Mouse (Mus musculus) spleen, postnatal 36 days (tissue): ENCODE results near the gene Nab2.

ENCODE experiments used
- DNase-seq, 2 experiments: peaks; one replicate each; pipeline ENCODE4 v3.0.0; 2022; ENCODE audit warnings: low spot score in 2 of 2, mixed read lengths in 1 of 2

Nab2 gene

DNA sequence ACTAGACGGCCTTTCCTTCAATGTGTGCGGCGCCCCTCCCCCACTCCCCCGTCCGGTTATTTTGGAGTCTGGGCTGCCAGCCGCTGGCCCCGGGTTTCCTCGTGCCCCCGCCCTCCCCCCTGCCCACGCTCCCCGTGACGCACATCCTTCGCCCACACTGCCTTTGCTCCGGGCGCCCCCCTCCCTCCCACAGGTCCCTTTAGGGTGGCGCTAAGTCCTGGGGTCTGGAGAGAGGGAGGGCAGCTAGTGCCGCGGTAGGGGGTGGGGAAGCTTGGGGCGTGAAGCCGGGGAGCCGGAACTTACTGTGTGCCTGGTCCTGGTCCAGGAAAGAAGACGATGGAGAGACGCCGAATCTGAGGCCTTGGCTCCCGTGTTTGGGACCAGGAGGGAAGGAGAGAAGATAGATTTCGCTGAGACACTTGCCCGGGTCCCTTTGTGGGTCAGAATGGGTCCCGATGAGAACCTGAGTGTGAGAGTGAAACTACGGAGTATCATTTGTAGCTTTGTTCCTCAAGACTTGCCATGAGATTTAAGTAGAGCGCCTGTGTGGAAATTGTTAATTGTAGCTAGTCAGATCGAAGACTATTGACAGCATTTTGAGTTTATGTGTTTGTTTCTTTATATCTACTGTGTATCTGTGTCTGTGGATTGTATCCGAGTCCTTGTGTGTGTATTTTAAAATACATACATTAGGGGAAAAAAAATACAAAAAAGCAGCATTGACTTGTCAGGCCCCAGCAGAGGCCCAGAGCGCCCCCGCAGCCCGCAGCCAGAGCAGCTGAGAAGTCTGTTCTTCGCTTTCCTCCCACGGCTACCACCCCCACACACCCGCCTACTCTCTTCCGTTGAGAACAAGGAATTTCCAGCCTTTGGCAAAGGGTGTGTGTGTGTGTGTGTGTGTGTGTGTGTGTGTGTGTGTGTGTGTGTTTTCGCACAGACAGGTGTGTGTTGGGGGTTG, at the start of gene Nab2:
Nab2 (minus strand) TSS at position 476 of the 958 bp plus-strand sequence.
- peak; percentile 86 to 88 for DNase-seq

DNA sequence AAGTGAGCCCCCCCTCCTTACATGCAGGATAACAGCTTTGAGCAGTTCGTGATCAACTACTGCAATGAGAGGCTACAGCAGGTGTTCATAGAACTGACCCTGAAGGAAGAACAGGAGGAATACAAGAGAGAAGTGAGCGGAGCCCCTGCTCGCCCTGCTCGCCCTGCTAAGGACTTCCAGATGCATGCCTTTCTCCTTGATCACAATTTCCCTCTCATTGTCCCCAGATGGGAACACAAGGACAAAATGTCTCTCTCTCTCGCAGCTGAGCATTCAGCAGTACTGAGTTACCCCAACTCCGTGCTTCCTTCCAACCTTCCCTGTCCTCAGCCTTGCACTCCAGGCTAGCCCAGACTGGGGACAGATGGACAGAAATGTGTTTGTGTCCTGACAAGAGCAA, 44.4 kb upstream of the Nab2 start:
- DNase-seq: no peak

DNA sequence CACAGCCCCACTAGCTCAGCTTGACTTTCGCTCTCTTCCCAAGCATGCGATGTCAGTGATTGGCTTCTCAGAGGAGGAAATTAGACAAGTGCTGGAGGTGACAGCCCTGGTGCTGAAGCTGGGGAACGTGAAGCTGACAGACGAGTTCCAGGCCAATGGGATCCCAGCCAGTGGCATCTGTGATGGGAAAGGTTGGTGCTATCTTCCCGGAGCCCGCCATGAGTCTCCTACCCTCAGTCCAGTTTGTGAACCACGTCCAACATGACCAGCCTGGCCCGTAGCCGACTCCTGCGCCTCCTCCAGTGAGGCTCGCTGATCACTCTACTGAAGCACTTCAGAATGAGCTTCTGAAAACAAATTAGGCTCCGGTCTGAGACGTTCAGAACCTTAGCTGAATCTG, 42.0 kb upstream of the Nab2 start:
- DNase-seq: no peak

DNA sequence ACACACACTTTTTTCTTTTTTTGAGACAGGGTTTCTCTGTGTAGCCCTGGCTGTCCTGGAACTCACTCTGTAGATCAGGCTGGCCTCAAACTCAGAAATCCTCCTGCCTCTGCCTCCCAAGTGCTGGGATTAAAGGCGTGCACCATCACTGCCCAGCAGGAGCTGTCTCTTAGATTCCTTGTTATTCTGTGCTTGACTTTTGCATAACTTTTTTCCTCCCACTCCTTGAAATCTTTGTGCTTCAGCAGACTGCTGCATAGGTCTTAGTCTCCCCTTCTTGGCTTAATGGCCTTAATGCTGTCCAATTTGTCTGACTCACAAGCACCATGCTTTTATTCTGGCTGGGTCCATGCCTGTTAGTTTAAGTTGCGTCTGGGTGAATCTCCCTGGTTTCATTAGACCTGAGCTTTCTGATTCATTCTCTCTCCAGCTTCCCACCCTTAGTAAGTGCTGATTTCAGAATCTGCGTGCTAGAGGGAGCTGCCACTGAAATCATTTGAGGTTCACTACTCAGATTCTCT, 40.5 kb upstream of the Nab2 start:
- no peak for DNase-seq

DNA sequence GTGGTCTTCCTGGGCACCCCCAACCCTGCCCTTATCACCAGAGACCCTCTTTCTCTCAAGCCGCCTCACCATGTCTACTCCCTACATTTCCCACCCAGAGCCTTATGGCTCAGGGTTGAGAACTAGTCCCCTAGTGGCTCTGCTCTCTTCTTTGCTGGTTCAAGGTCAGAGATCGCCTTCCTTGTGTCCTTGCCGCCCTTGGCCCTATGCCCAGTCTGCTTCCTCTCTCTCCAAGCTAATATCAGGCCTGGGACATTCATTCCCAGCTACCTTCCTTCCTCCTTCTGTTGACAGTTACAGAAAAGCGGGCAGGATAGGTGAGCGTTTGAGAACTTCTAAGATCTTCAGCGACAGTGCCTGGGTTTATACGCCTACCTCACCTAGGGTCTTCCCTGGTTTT, 39.4 kb upstream of the Nab2 start:
- no peak for DNase-seq

DNA sequence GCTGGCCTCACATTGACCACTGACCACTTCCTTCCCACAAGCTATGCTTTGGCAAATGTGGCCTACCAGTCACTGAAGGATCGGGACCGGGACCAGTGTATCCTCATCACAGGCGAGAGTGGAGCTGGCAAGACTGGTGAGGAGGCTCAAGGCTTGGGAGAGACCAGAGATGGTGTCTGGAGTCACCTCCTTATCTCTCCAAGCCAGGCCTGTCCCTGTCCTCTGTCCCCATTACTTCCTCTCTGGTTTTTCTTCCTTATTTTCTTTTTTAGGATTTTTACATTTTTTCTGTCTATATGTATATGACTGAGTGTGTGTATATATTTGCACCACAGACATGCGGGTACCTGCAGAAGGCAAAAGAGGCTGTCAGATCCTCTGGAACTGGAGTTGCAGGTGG, 37.4 kb upstream of the Nab2 start:
- DNase-seq: no peak

DNA sequence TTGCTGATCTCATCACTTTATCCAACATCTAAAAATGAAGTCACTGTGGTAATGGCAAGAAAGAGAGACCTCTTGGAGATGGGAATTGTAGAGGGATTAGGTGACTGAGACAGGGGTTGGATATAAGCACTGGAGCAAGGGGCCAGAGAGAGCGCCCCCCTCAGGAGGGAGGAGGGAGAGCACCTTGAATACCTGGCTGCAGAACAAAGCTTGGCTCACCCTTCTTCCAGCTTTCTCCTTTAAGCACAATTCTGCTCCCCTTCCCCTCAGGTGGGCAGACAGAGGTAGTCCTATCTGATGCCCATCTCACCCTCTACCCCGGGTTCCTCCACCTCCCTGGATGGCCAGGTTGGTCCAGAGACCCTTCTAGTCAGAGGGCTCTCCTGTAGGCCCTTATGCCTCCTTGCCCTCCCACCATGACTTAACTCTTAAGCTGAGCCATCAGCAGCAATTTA, 36.4 kb upstream of the Nab2 start, which contains the start of gene Myo1a:
Myo1a (plus strand) TSS at position 405 of the 455 bp plus-strand sequence.
- no peak for DNase-seq

DNA sequence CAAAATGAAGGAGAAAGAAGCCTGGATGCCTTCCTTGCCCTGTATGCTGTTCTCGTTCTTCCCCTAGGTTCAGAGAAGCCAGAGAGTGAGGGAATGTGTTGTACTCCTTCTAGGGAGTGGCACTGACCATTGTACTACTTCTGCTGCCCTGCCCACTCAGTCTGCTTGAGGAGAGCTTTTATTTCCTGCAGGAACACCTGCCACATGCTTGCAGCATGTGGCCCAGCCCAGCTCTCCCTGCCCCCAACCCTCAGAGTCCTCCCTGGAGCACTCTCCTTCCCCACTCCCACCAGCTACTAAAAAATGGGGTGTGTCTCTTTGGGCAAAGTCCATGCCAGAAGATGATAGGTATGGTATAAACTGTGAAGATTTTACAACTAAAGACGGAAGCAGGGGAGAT, 35.9 kb upstream of the Nab2 start:
- DNase-seq: no peak

DNA sequence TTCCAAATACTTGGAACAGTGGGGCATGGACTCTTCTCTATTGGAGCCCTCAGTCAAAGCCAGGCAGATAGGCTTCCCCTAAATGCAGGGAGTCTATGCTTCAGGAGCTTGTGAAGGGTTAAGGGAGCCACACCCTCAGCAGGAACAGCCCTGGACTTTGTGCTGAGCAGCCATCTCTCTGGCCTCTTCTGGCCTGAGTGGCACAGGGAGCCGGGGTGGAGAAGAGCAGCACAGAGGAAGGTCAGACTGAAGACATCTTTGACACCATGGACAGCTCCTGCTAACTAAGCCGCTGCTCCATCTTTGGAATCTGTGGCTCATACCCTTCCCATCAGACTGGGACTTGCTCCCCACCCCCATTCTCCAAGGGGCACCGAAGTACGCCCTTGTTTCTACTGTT, 34.9 kb upstream of the Nab2 start:
- DNase-seq: no peak

DNA sequence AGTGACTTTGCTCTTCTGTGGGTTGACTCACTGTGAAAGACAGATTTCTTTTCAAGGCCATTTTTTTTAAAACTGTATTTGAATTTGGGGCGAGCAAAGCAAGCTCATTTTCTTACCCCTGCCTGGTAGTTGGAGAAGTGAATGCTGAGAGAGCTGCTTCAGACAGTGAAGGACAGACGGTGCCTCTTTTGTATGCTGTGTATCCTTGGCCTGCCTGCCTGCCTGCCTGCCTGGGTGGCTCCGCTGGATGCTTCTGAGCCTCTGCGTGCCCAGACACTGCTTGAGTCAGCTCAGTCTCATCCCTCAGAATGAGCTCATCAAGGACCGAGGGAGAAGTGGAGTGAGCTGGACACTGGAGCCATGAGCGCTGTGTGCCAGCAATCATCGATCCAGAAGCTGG, 30.6 kb upstream of the Nab2 start:
- no peak for DNase-seq

DNA sequence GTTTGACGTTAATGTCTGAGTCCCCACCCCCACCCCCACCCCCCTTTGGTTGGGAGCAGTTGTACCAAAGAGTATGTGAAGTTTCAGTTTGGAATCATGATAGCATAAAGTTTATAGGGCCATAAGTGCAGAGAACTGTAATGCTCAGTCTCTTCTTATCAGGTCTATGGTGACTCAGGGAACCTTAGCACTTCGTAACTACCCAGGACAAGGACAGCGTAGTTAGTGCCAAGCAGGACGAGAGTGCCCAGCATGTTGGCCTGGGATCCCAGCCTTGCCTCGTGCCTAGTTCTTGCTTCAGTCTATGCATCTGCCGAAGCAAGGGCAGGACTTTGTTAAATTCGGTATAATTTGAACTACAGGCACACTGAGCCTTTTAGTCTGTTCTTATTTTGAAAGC, 27.4 kb upstream of the Nab2 start:
- DNase-seq: no peak

DNA sequence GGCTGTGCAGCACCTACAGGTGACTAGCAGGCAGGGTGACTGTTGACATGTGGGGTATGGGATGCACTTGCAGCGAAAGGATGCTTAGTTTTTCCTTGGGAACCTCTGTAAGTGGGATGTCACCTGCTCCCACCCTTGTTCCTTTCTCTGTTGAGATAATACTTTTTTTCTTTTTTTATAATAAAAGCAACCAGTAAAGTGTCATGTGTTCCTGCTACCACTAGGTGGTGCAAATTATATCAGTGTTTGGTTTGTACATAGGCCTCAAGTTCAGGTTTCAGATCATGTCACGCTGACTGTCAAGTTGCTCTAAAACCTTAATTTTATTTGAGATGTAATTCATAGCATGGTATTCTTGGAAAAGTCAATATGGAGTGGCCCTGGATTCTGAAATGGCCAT, 26.3 kb upstream of the Nab2 start:
- no peak for DNase-seq

DNA sequence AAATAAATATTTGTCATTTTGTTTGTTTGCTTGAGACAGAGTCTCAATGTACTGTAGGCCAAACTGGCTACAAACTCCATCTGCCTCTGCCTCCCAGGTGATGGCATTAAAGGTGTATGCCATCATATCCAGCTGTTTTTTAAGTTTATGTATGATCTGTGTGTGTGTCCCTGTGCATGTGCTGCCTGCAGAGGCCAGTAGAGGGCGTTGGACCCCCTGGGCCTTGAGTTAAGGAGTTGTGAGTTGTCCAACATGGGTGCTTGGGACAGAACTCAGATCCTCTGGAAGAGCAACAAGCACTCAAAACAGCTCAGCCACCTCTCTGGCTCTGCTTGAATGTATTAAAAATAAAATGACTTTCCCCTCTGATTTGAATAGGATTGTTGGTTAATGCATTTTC, 22.7 kb upstream of the Nab2 start:
- DNase-seq: no peak

DNA sequence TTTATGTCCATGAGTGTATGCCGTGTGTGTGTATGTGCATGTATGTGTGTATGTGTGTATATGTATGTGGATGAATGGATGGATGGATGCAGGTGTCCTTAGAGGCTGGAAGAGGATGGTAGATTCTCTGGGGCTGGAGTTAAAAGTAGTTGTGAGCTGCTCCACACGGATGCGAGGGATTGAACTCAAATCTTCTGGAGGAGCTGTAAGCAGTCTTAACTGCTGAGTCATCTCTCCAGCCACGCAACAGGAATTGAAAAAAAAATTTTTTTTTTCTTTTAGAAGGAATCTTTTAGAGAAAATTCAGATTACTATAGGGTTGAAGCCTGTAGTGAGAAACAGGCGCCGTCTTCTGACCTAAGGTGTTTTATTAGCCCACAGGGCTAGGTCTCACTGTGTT, 14.5 kb upstream of the Nab2 start:
- no peak for DNase-seq

DNA sequence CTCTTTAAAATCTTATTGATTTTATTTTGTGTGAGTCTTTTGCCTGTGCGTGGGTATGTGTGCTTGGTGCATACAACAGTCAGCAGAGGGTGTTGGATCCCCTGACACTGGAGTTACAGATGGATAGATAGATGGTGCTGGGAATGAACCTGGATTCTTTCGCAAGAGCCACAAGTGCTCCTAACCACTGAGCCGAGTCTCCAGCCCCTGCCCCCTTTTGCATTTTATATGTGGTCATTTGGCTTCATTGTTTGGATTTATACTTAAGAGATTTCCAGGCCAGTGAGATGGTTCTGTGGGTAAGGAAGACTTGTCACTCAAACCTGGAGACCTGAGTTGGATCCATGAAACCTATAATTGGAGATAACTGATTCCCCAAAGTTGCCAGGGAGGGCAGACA, 11.5 kb upstream of the Nab2 start:
- DNase-seq: no peak

DNA sequence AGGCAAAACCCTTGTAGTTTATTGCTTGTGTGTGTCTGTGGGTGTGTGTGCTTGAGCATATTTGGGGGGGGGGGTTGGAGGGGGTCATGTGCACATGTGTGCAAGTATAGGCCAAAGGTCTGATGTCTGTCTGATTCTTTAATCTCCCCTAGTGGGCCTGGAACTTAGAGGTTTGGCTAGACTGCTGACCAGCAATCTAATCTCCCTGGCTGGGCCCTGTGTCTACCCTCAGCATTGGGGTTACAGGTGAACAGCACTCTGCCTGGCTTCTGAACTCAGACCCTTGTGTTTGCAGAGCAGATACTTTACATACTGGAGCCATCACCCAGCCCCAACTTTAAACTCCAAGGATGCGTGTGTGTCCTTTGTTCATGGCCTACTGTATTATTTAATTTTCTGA, 10.8 kb upstream of the Nab2 start:
- DNase-seq: no peak

DNA sequence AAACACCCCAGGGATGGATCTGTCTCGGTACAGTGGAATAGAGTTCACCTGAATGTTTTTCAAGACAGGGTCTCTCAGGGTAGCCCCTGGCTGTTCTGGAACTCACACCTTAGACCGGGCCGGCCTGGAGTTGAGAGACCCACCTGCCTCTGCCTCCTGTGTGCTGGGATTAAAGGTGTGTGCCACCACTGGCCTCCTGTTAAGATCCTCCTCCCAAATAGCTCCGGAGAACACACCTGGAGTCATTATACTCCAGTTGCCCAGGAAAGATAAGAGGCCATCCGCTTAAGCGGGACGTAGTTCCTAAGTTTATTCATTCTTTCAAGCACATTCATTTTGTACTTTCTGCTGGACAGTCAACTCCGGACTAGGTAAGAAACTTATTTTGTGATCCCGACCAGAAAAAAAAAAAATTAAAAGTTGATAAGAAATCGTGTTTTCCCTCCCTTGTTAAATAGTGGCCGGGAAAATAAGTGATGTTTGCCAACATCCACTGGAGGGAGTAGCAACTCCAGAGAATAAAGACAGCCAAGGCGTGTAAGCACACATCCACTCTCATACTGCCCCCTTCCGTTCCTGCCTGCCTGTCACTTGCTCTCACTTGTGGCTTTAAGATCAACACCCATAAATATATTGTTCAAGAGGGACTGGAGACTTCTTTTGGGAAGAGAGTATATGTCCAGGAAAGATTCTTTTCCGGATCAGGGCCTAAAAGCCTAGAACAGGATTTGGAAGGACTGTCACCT, 9.4 kb upstream of the Nab2 start:
- DNase-seq: peak; percentile 77 to 81

DNA sequence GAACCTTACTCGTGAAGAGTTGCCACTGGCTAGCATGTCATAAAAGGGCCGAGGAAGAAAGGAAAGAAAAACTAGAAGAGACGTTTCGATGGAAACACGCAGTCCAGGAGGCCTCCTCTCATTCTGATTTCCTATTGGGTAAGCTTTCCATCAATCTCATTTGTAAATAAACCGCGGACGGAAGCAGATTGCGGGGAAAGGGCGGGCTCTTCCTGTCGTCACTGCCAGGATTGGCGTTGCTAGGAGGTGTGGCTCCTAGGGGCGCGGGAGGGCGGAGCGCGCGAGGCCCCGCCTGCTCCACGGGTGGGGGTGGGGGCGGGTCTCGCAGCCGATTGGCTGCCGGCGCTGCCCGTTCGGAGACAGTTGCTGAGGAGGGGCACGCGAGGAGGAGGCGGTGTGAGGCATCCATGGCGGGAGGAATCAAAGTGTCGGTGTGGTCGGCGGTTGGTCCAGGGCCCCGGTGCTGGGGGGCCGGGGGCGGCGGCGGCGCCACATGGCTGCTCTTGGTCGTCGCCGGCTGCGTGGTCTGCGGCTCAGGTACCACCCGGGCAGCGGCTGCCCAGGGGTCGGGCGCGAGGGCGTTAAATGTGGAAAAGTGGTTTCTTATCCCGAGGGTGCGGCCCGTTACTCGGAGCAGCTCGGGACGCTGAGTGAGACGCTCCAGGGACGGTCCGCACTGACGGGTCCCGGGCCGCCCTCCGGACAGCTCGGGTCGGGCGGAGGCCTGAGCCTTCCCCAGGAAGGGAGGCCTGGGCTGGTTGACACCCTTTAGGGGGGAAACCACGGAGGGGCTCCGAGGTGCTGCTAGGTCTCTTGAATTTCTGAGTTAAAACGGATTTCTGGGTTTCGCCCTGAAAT, 8.6 kb upstream of the Nab2 start:
- peak; percentile 94 to 96 for DNase-seq

DNA sequence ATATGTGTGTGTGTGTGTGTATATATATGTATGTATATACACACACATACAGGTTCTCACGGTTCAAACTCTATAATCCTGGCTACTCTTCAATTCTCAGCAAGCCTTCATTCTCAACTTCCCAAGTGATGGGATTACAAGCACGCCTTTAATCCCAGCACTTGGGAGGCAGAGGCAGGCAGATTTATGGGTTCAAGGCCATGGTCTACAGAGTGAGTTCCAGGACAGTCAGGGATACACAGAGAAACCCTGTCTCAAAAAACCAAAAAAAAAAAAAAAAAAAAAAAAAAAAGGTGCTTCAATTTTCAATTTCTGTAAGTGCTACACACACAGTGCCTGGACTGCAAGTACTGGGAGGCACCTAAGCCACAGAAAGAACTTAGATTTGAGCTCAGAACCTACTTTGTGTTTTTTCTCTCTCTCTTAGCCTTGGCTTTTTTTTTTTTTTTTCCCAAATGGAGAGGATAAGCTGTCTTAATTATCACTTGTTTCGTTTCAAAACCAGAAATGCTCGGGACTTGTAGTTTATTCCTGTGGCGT, 7.6 kb upstream of the Nab2 start:
- no peak for DNase-seq

DNA sequence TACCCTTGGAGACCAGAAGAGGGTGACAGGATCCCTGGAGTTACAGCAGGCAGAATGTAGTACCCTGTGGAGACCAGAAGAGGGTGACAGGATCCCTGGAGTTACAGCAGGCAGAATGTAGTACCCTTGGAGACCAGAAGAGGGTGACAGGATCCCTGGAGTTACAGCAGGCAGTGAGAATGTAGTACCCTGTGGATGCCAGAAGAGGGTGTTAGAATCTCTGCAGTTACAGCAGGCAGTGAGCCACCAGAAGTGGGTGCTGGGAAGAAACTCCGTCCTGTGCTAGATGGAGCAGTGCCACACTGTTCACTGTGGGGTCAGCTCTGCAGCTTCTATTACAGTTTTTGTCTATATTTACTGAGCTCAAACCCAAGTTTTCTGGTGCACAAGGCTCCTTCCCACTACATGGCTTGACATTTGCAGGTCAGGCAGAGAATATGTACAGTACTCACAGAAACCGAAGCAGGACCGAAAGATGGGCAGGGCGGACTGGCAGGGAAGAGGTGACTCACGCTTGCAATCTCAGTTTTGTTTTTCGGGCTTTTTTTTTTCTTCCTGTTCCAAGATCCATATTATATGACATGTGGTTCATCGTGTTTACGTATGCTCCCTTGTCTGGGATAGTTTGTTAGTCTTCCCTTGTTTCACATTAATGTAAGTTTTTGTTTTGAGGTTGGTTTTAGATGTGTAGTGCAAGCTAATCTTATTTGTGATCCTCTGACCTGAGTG, 6.6 kb upstream of the Nab2 start:
- DNase-seq: peak; percentile 68 to 78
